Mouse (Mus musculus) adrenal gland, adult 2 months (tissue): ENCODE results near the gene Swi5. TPM values are rescaled to one million over a fixed set of nuclear protein-coding genes. Genes with fewer than 3 reads are reported as not detected.
A peak's percentile ranks its signal among the peaks of the same experiment; 100 is the strongest.
"Not testable (repeated sequence)": the region's sequence is repeated elsewhere in the genome, so short reads cannot be mapped to it uniquely, and the experiment has no call there.

Experiments
- DNase-seq: peaks from one replicate; pipeline ENCODE4 v3.0.0; 2021
- polyA plus RNA-seq: library from polyadenylated mRNA; depleted of rRNA; stranded (reverse); fragments of >200 nt; gene quantifications from 2 replicates; pipeline ENCODE4 v1.2.3, GENCODE M21; 2012
- total RNA-seq, 2 experiments: library from RNA; stranded (reverse); gene quantifications; 2 replicates each; pipeline ENCODE4 v1.2.3; 2021

The Swi5 gene
- total and polyA plus RNA-seq, 3 experiments = 317 to 358 (median 324) TPM

GRCm38 (mm10) chr2:32311443-32312317, 23.8 kb upstream of the Swi5 start:
- no peak for DNase-seq

- DNase-seq = no peak
Measured at GRCm38 (mm10) chr2:32310096-32310845, 22.4 kb upstream of the Swi5 start.

DNA sequence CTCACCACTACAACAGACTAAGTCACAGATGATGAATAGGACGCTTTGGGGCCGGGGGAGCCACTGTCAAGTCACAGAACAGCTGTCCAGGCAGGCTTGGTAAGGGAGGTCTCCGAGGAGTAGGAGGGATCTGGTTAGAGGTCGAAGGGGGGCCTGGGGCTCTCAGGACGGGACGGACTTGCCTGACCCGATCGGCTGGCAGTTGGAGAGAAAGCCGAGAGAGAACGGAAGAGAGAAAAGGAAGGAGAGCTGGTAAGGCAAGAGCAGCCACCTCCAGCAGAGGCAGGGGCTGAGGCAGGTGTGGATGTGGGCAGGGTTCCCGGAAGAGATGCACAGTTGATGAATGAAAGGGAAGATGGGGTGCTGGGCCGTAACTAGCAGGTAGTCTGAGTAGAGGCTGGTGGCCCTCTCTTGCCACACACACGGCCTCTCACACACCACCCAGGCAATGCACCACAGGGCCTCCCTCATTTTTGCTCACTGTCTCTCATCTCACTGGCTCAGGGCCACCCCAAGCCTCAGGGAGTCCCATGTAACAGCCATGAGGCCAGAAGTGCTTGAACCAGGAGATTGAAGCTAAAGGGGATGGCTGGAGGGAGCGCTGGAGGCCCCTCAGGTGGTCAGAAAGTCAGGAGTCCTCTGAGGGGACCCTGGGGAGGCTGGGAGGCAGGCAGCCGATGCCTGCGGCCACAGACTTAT, 21.1 kb upstream of the Swi5 start:
- no peak for DNase-seq

- peak; percentile 41 for DNase-seq
Measured at GRCm38 (mm10) chr2:32307941-32308760, 20.3 kb upstream of the Swi5 start.

GRCm38 (mm10) chr2:32307247-32307798, 19.4 kb upstream of the Swi5 start:
- DNase-seq = no peak

DNA sequence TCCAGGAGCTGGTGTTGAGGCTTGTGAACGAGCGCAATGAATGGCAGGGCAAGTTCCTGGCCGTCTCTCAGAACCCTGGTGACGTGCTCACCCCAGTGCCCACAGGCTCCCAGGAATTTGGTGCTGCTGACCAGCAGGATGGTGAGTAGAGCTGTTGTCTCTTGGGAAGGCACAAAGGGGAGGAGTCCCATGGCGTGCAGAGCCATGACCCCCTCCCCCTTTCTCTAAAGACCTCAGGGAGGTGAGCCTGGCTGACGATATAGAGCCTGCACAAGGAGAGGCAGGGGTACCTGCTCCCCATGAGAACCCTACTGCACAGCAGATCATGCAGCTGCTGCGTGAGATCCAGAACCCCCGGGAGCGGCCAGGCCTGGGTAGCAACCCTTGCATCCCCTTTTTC, 18.3 kb upstream of the Swi5 start:
- no peak for DNase-seq

- DNase-seq = no peak
Measured at GRCm38 (mm10) chr2:32305668-32306067, 17.8 kb upstream of the Swi5 start.

- peak; percentile 41 for DNase-seq
Measured at GRCm38 (mm10) chr2:32304145-32304832, 16.4 kb upstream of the Swi5 start.

GRCm38 (mm10) chr2:32302952-32303351, 15.1 kb upstream of the Swi5 start:
- DNase-seq = no peak

GRCm38 (mm10) chr2:32299469-32299868, 11.6 kb upstream of the Swi5 start:
- DNase-seq = no peak

DNA sequence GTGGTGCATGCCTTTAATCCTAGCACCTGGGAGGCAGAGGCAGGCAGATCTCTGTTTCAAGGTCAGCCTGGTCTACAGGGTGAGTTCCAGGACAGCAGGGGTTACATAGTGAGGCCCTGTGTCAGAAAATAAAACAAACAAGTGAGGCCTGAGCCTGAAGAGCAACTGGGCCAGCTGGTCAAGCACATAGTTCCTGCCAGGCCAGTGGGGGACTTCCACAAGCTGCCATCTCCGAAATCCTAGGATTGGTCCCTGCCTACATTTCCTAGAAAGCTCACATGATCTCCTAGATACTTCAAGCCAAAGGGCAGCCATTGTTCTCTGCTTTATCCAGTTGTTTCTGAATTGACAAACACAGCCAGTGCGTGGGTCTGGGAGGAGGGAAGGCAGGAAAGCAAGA, 8.0 kb upstream of the Swi5 start:
- DNase-seq = not testable (repeated sequence)

- no peak for DNase-seq
Measured at GRCm38 (mm10) chr2:32295285-32295684, 7.4 kb upstream of the Swi5 start.

GRCm38 (mm10) chr2:32294348-32294747, 6.5 kb upstream of the Swi5 start:
- peak; percentile 68 for DNase-seq

- DNase-seq = no peak
Measured at GRCm38 (mm10) chr2:32289578-32289977, 1.7 kb upstream of the Swi5 start.

DNA sequence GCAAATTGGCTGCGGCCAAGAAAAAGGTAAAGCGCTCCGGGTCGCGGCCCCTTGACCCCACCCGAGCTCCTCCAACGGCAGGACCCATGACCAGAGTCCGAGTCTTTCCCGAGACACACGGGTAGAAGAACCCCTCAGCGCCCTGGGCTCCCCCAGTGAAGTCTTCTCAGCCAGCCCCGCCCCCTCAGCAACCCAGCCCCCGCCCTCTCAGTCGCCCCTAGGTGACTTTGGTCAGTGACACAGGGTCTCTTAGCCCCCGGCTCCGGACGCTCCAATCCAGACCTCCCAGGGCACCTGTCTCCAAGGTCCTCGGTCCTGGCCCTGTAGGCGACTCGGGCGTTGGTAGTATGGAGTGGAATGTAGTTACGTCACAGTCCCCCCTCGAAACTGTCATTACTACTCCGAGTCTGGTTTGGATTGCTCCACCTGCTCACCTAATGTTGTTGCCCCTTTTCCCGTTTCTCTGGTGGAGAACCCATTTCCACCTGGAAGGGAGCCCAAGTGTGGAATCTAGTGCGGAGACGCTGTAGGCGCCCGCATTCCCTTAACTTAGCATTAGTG, 576 bp upstream of the Swi5 start:
- DNase-seq = no peak

- DNase-seq = no peak
Measured at GRCm38 (mm10) chr2:32287334-32287840, 488 bp downstream of the Swi5 start, which contains the start of gene Golga2. Golga2 (plus strand) TSS chr2:32287384.

GRCm38 (mm10) chr2:32283986-32284385, 3.9 kb downstream of the Swi5 start:
- no peak for DNase-seq

DNA sequence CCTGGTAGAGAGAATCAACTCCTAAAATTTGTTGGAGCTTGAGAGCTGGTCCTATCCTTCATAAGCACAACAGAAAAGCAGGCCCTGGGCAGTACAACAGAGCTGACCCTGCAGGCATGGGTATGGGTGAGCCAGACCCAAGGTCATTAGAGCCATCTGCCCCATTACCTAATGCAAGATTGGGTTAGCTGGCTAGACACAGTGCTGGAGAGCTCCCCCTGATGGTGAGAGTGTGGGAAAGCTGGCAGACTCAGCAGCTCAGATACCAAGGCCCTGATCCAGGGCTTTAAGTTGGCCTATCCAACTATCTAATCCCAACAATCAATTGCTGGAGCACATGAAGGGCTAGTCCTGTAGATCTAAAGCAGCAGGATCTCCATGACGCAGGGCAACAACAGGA, 5.1 kb downstream of the Swi5 start:
- DNase-seq = peak; percentile 88

- DNase-seq = no peak
Measured at GRCm38 (mm10) chr2:32282289-32282688, 5.6 kb downstream of the Swi5 start.

GRCm38 (mm10) chr2:32275823-32276222, 12.1 kb downstream of the Swi5 start:
- no peak for DNase-seq
